Mouse (Mus musculus) WW6 (cell line): ENCODE data around the gene Gm28048.

Experiments used
- DNase-seq: peaks from one replicate; pipeline ENCODE4 v3.0.0-alpha.2; 2013; ENCODE audit warnings: low read depth, low spot score

Gm28048 gene

DNA sequence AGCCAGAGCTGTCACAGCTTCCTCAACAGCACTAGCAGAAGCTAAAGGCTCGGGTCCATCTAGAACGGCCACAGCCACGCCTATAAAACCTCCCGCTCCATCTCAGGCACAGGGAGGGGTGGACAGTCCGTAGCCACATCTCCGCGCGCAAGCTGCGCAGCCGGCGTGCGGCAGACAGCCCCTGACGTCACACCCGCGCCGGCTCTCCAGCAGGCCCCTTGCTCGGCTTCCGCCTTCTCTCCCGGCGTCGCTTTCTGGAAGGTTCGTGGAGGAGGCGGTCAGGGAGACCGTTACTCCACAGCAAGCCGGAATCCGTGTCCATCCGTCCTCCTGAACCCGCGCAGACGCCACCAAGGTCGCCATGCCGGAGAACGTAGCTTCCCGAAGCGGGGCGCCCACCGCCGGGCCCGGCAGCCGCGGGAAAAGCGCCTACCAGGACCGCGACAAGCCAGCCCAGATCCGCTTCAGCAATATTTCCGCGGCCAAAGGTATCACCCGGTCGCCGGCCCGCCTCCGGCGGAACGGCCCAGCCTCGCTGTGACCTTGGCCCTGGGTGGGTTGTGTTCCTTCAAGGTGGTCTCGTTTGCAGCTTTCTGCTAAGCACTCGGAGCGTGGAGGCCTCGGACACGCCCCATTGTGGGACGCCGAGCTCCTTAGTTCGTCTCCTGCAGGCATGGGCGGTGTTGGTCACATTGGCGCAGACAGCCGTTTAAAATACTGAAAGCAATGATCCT, 8.7 kb upstream of the Gm28048 start, which contains the start of gene Cct4:
TSS of gene Cct4 (plus strand) at position 127 of the 734 bp plus-strand sequence.
- peak; percentile 73 for DNase-seq

DNA sequence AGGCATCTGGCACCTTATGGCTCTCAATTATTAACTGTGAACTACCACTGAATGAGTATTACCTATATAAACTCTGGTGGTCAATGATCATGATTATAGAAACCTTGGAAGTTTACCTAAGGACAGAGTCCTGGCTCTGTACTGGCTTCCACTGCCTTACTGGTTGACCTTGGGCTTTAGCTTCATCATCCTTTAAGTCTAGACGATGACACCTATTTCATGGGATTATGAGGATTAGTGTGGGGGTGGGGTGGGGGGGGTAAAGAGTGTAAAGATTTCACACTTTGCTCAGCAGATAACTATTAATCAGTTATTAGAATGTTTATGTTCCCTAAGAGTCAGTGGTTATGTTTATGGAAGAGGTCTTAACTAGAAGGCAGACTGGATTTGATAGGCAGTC, 7.9 kb upstream of the Gm28048 start:
- DNase-seq = no peak

DNA sequence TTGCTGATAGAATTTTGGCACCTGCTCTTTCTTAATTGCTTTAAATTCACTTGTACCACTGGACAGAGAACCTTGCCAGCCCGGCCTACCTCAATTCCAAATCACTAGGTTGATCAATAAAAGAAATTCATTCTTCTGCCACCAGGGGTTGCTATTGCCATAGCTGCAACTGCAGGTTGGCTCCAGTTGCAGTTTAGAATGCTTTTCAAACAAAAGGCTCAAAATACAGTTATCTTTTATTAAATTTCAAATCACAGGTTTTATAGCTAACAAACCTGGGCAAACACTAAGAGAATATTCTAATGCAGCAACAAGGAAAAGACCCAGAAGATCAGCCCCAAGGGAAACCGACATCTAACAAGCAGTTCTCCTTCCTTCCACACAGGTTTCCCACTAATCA, 5.5 kb upstream of the Gm28048 start:
- DNase-seq = no peak

DNA sequence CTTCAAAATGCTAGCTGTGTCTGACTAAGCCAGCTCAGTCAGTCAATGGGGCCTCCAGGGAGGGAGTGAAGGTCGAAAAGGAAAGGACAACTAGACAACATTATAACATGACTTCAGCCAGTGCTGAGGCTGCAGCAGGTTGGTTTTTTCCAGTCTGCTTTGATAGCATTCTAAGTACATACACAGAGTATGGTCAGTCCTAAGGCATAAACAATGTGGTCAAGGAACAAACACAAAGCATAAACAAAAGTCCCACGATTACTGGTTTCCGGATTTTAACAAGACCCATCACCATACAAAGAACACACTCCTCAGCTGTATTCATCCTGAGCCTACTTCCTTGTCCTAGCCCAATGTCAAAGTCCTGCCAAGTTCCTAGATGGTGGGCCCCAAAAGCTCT, 3.6 kb upstream of the Gm28048 start:
- no peak for DNase-seq

GRCm38 (mm10) chr11:22982846-22983245, 956 bp upstream of the Gm28048 start:
- DNase-seq = no peak

DNA sequence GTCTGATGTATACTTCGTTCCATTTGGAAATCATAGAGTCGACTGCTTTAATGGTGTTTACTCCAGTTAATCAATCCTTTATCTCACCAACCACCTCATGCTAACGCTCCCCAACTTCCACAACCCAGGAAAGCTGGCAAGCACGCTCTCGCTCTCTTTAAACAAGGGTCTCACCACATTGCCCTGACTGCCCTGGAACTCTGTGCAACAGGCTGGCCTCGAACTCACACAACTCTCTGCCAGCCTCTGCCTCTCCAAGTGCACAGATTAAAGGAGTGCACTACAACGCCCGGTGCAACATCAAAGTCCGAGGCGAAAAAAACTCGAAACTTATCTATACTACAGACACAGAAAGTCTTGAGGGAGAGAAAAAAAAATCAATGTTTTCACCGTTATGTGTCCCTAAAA, 343 bp downstream of the Gm28048 start:
- DNase-seq = no peak

DNA sequence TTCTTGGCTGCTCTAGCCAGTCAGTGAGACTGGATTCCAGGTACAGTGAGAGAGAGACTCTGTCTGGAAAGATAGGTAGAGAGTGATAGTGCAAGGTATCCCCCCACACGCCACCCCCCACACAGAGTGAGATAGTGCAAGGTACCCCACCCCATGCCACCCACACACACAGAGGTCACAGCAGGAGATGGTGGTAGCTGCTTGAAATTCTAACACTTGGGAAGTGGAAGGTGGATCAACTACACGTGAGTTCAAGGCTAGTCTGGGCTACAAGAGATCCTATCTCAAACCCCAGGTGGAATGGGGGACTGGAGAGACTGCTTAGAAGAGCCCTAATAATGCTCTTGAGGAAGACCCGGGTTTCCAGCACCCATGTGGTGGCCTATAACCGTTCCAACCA, 849 bp downstream of the Gm28048 start:
- DNase-seq = no peak

DNA sequence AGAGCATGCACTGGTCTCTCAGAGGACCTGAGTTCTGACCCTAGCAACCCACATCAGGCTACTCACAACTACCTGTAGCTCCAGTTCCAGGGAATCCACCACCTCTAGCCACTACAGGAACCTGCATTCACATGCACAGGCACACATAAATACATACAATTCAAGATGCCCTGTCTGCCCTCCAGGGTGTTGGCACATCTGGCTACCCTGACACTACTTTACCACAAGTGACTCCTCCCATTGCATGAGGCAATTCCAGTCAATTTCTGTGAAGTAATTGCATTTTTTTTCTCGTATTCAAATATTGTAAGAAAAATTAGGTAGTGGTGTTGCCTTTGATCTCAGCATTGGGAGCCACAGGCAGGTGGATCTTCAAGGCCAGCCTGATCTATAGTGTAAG, 2.7 kb downstream of the Gm28048 start:
- DNase-seq = no peak

GRCm38 (mm10) chr11:22978711-22979110, 3.2 kb downstream of the Gm28048 start:
- DNase-seq = no peak

GRCm38 (mm10) chr11:22978215-22978614, 3.7 kb downstream of the Gm28048 start:
- DNase-seq = no peak

DNA sequence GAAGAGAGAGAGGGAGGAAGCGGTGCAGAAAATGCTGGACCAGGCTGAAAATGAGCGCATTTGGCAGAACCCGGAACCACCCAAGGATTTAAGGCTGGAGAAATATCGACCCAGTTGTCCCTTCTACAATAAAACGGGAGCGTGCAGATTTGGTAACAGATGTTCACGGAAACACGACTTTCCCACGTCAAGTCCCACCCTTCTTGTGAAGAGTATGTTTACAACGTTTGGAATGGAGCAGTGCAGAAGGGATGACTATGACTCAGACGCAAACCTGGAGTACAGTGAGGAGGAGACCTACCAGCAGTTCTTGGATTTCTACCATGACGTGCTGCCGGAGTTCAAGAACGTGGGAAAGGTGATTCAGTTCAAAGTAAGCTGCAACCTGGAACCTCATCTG, 8.3 kb downstream of the Gm28048 start:
- DNase-seq = no peak

DNA sequence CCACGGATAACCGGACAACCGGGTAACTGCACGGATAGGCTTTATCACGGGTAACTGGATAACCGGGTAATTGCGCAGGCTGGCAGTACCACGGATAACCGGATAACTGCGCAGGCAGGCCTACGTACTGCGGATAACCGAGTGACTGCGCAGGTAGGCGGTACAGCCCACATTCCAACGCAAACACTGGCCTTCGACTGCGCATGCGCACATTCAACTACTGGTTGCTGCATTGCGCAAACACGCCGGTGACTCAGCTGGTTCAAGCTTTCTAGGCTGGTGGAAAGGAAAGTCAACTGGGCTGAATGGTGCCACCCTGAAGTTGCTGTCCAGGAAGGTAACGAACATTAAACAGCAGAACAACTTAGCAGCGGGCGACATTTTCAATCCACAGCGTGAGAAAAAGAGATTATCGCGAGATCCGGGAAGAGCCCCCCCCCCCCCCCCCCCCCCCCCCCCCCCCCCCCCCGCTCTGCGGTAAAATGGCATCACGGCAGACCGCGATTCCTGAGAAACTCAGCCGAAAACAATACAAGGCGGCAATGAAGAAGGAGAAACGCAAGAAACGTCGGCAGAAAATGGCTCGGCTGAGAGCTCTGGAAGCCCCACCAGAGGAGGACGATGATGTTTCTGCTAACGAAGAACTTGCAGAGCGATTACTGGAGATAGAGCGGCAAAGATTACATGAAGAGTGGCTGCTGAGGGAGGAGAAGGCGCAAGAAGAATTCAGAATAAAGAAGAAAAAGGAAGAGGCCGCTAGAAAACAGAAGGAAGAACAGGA, 9.0 kb downstream of the Gm28048 start:
- peak; percentile 88 for DNase-seq

- DNase-seq = peak; percentile 88
Measured at GRCm38 (mm10) chr11:22971835-22972709, 9.8 kb downstream of the Gm28048 start, which contains the start of gene Zrsr1. Gene Zrsr1 (plus strand): TSS chr11:22972005.

- no peak for DNase-seq
Measured at GRCm38 (mm10) chr11:22970546-22970945, 11.3 kb downstream of the Gm28048 start.

GRCm38 (mm10) chr11:22969486-22969885, 12.4 kb downstream of the Gm28048 start:
- DNase-seq = no peak

DNA sequence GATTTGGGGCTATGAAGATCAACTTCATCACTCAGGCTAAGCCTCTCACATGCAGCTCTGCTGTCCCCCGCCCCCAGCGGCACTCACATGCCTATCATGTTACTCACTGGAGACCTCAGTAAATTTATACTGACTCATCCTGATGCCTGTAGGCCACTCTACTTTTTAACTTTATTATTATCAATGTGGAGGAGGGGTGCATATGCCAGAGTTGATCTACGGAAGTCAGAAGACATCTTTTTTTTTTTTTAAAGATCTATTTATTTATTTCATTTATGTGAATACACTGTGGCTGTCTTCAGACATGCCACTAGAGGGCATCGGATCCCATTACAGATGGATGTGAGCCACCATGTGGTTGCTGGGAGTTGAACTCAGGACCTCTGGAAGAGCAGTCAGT, 16.4 kb downstream of the Gm28048 start:
- no peak for DNase-seq

DNA sequence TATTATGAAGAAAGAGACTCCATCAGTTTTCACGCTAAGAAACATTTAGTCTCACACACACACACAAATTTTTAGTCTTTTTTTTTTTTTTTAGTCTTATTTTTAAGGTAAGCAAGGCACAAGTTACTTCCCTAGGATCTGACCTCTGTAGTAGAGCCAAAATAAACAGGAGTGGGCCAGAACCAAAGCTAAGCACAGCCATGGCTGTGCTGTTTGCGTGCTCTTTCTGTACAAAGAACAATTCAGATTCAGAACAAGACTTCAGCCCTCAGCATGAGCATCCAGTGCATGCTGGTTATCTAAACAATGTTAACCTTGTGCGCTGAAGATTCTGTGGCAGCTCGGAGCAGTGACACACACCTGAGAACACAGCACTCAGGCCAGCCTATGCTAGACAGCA, 17.5 kb downstream of the Gm28048 start:
- no peak for DNase-seq

GRCm38 (mm10) chr11:22962101-22962500, 19.8 kb downstream of the Gm28048 start:
- no peak for DNase-seq

- DNase-seq = no peak
Measured at GRCm38 (mm10) chr11:22957791-22958374, 24.0 kb downstream of the Gm28048 start.

- peak; percentile 43 for DNase-seq
Measured at GRCm38 (mm10) chr11:22956830-22957229, 25.1 kb downstream of the Gm28048 start.

GRCm38 (mm10) chr11:22956346-22956745, 25.5 kb downstream of the Gm28048 start:
- no peak for DNase-seq

DNA sequence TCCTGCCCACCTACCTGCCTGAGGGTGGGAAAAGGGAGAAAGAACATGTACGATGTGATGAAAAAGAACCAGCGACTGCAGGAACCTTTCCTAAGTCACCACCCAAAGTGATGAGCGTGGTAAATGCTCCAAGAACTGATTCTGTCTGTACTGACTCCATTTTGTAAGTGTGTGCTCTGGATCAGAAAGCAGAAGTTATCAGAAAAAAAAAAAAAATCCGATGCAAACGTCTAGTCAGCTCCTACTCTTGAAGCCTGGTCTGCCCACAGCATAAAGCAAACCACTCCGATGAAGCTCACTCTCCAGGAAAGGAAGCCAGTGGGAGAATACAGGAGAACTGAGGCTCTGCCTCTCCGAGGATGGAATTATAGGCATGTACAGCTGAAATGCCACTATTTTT, 29.2 kb downstream of the Gm28048 start:
- no peak for DNase-seq
